Mouse (Mus musculus) lung, postnatal 0 days (tissue): ENCODE measurements around the gene Bcam. TPM values are rescaled to one million over a fixed set of nuclear protein-coding genes. Genes with fewer than 3 reads are reported as not detected.
A peak's percentile ranks its signal among the peaks of the same experiment; 100 is the strongest.

Experiments
- ATAC-seq: fragments of 200-750 bp; cut with Nextera tagmentation; 2 replicates; pipeline ENCODE4 v1.8.0; 2017; ENCODE audit warnings: moderate library complexity
- DNase-seq: peaks from one replicate; pipeline ENCODE4 v3.0.0-alpha.2; 2016; ENCODE audit warnings: low spot score
- H3K27ac ChIP-seq: fragments of 300-500 bp; sonication (generic); 2 replicates; pipeline ENCODE4 v1.5.1; 2014; ENCODE audit warnings: antibody characterized with exemption, mild to moderate bottlenecking, low read length, mixed read lengths
- H3K27me3 ChIP-seq: fragments of 300-500 bp; sonication (generic); replicated peaks from 2 replicates; pipeline ENCODE4 v1.6.1; 2014; ENCODE audit warnings: low read length, mixed read lengths; ENCODE audit not compliant: insufficient read depth
- H3K36me3 ChIP-seq: fragments of 300-500 bp; sonication (generic); 2 replicates; pipeline ENCODE4 v1.6.1; 2014; ENCODE audit warnings: low read length, mixed read lengths; ENCODE audit not compliant: insufficient read depth
- H3K4me1 ChIP-seq: fragments of 300-500 bp; sonication (generic); 2 replicates; pipeline ENCODE4 v1.6.1; 2014; ENCODE audit warnings: antibody characterized with exemption, low read depth, low read length, mixed read lengths; ENCODE audit not compliant: insufficient read depth
- H3K4me2 ChIP-seq: fragments of 300-500 bp; sonication (generic); replicated peaks from 2 replicates; pipeline ENCODE4 v1.6.1; 2014; ENCODE audit warnings: low read depth, mild to moderate bottlenecking, low read length, moderate library complexity, mixed read lengths
- H3K4me3 ChIP-seq: fragments of 300-500 bp; sonication (generic); 2 replicates; pipeline ENCODE4 v1.5.1; 2014; ENCODE audit warnings: low read depth, low read length
- H3K9ac ChIP-seq: fragments of 300-500 bp; sonication (generic); replicated peaks from 2 replicates; pipeline ENCODE4 v1.6.1; 2014; ENCODE audit warnings: low read depth, mild to moderate bottlenecking
- H3K9me3 ChIP-seq: fragments of 300-500 bp; sonication (generic); 2 replicates; pipeline ENCODE4 v1.6.1; 2016; ENCODE audit warnings: low read length, mixed read lengths
- CTCF ChIP-seq: IDR thresholded peaks from 2 replicates; pipeline ENCODE4 v1.5.1; 2016; ENCODE audit warnings: antibody characterized with exemption, mild to moderate bottlenecking
- EP300 ChIP-seq: IDR thresholded peaks from 2 replicates; pipeline ENCODE4 v1.6.1; 2016; ENCODE audit warnings: antibody characterized with exemption, mild to moderate bottlenecking, control low read depth
- WGBS: fragments of 180-500 bp; shearing (Covaris S2); extraction: QIAGEN DNeasy Blood & Tissue Kit; methylation state at CpG from one replicate; pipeline ENCODE4 v1.1.7; 2014; 5-methylcytosine and 5-hydroxymethylcytosine counted together
- polyA plus RNA-seq: library from polyadenylated mRNA; unstranded; fragments of >200 nt; fragmentation: Nextera tagmentation; extraction: Ambion mirVana; gene quantifications from 2 replicates; pipeline ENCODE4 v1.2.1, GENCODE M21; 2015

Bcam gene
- polyA plus RNA-seq, 1 experiment from 2014 or later: 477 TPM

GRCm38 (mm10) chr7:19770375-19770754 lies 451 bp downstream of the Bcam start:
- no peaks in the 10 kb centered on the region for H3K9me3 ChIP-seq
- 2% methylated on average over 20 of the region's 28 CpGs for WGBS
- H3K27ac ChIP-seq: peak overlapping the region; percentile 88
- H3K9ac ChIP-seq: peak overlapping the region; percentile 75
- DNase-seq: peak; percentile 85
- no peaks in the 10 kb centered on the region for H3K27me3 ChIP-seq
- H3K4me1 ChIP-seq: peaks cover 9% of the 10 kb centered on the region; the same call in 1 of the 2 replicates
- peak overlapping the region; percentile 67 for H3K4me3 ChIP-seq
- TF ChIP-seq EP300 (no peak), CTCF (no peak)
- peak; percentile 80 for ATAC-seq
- peaks cover 9% of the 10 kb centered on the region; the same call in 1 of the 2 replicates for H3K36me3 ChIP-seq
- peak overlapping the region; percentile 81 for H3K4me2 ChIP-seq

- peak overlapping the region; percentile 67 for H3K4me3 ChIP-seq
- no peaks in the 10 kb centered on the region for H3K9me3 ChIP-seq
- DNase-seq (no peak), ATAC-seq (peak; percentile 16)
- H3K27ac ChIP-seq: peak overlapping the region; percentile 88
- H3K27me3 ChIP-seq: no peaks in the 10 kb centered on the region
- peaks cover 9% of the 10 kb centered on the region; the same call in 1 of the 2 replicates for H3K4me1 ChIP-seq
- TF ChIP-seq EP300 (0 out of 2 replicates have a peak, but pooled peaks have one; percentile 22), CTCF (no peak)
- peak overlapping the region; percentile 75 for H3K9ac ChIP-seq
- peak overlapping the region; percentile 81 for H3K4me2 ChIP-seq
- 6% methylated on average over 16 of the region's 16 CpGs for WGBS
- peaks cover 12% of the 10 kb centered on the region; the same call in 1 of the 2 replicates for H3K36me3 ChIP-seq
Observed at GRCm38 (mm10) chr7:19769434-19770374, 1.1 kb downstream of the Bcam start.

- H3K9ac ChIP-seq: peak overlapping the region; percentile 75; the same call in 1 of the 2 replicates
- H3K36me3 ChIP-seq: peaks cover 12% of the 10 kb centered on the region; the same call in 1 of the 2 replicates
- peak; percentile 60 for DNase-seq
- peak overlapping the region; percentile 67 for H3K4me3 ChIP-seq
- peaks cover 9% of the 10 kb centered on the region; the same call in 1 of the 2 replicates for H3K4me1 ChIP-seq
- 14% methylated on average over 4 of the region's 4 CpGs for WGBS
- no peak for TF ChIP-seq CTCF
- no peak for TF ChIP-seq EP300
- no peaks in the 10 kb centered on the region for H3K9me3 ChIP-seq
- peak overlapping the region; percentile 81 for H3K4me2 ChIP-seq
- H3K27ac ChIP-seq: peak overlapping the region; percentile 88
- peak; percentile 43 for ATAC-seq
- H3K27me3 ChIP-seq: no peaks in the 10 kb centered on the region
Observed at GRCm38 (mm10) chr7:19769001-19769400, 1.8 kb downstream of the Bcam start.

GRCm38 (mm10) chr7:19768251-19768650 lies 2.6 kb downstream of the Bcam start:
- peak overlapping the region; percentile 75; the same call in 1 of the 2 replicates for H3K9ac ChIP-seq
- ATAC-seq (peak; percentile 6; the same call in 1 of the 2 replicates), DNase-seq (no peak)
- H3K4me2 ChIP-seq: peak overlapping the region; percentile 81
- TF ChIP-seq EP300 (no peak), CTCF (no peak)
- 39% methylated on average over 14 of the region's 14 CpGs for WGBS
- H3K36me3 ChIP-seq: peaks cover 12% of the 10 kb centered on the region; the same call in 1 of the 2 replicates
- no peaks in the 10 kb centered on the region for H3K9me3 ChIP-seq
- peak overlapping the region; percentile 67 for H3K4me3 ChIP-seq
- peaks cover 9% of the 10 kb centered on the region; the same call in 1 of the 2 replicates for H3K4me1 ChIP-seq
- H3K27me3 ChIP-seq: no peaks in the 10 kb centered on the region
- peak overlapping the region; percentile 88 for H3K27ac ChIP-seq

- no peaks in the 10 kb centered on the region for H3K27me3 ChIP-seq
- no peak overlapping the region for H3K4me2 ChIP-seq
- H3K4me1 ChIP-seq: peaks cover 8% of the 10 kb centered on the region; the same call in 1 of the 2 replicates
- no peak overlapping the region for H3K27ac ChIP-seq
- no peak overlapping the region for H3K9ac ChIP-seq
- ATAC-seq (no peak), DNase-seq (no peak)
- no peak for TF ChIP-seq EP300
- WGBS: 61% methylated on average over 8 of the region's 9 CpGs
- H3K36me3 ChIP-seq: peaks cover 12% of the 10 kb centered on the region; the same call in 1 of the 2 replicates
- no peaks in the 10 kb centered on the region for H3K9me3 ChIP-seq
- H3K4me3 ChIP-seq: no peak overlapping the region
Observed at GRCm38 (mm10) chr7:19764581-19764980, 6.2 kb downstream of the Bcam start.

GRCm38 (mm10) chr7:19763829-19764477 lies 6.9 kb downstream of the Bcam start:
- ATAC-seq (peak; percentile 53; the same call in 1 of the 2 replicates), DNase-seq (no peak)
- Histone ChIP-seq H3K4me3 (no peak overlapping the region), H3K9ac (no peak overlapping the region), H3K27me3 (no peaks in the 10 kb centered on the region), H3K4me2 (no peak overlapping the region), H3K27ac (no peak overlapping the region; the same call in 1 of the 2 replicates), H3K9me3 (no peaks in the 10 kb centered on the region), H3K36me3 (peaks cover 17% of the 10 kb centered on the region; the same call in 1 of the 2 replicates), H3K4me1 (peaks cover 5% of the 10 kb centered on the region; the same call in 1 of the 2 replicates)
- no peak; the same call in 1 of the 2 replicates for TF ChIP-seq EP300
- no peak for TF ChIP-seq CTCF
- 67% methylated on average over 13 of the region's 13 CpGs for WGBS
